Mouse (Mus musculus) liver (tissue): ENCODE data around the gene Ank.

Experiments used
- DNase-seq: peaks from one replicate; pipeline ENCODE4 v3.0.0-alpha.2; 2020; ENCODE audit warnings: mixed read lengths

The Ank gene

GRCm38 (mm10) chr15:27497300-27497997 is 31.0 kb downstream of the Ank start:
- peak; percentile 58 for DNase-seq

GRCm38 (mm10) chr15:27498078-27498477 is 31.6 kb downstream of the Ank start:
- no peak for DNase-seq

GRCm38 (mm10) chr15:27500390-27500789 is 33.9 kb downstream of the Ank start:
- no peak for DNase-seq

GRCm38 (mm10) chr15:27502338-27502737 is 35.9 kb downstream of the Ank start:
- DNase-seq = no peak

- no peak for DNase-seq
These were observed 36.7 kb downstream of the Ank start for GRCm38 (mm10) chr15:27503221-27503620.

- no peak for DNase-seq
These were observed 37.6 kb downstream of the Ank start for GRCm38 (mm10) chr15:27503801-27504730.

GRCm38 (mm10) chr15:27506127-27506886 is 39.8 kb downstream of the Ank start:
- DNase-seq = peak; percentile 51

GRCm38 (mm10) chr15:27506893-27507596 is 40.6 kb downstream of the Ank start:
- DNase-seq = no peak

- no peak for DNase-seq
These were observed 41.7 kb downstream of the Ank start for GRCm38 (mm10) chr15:27508169-27508568.

- no peak for DNase-seq
These were observed 42.5 kb downstream of the Ank start for GRCm38 (mm10) chr15:27508982-27509381.

- no peak for DNase-seq
These were observed 50.5 kb downstream of the Ank start for GRCm38 (mm10) chr15:27516927-27517326.

GRCm38 (mm10) chr15:27518026-27518425 is 51.5 kb downstream of the Ank start:
- no peak for DNase-seq

GRCm38 (mm10) chr15:27519857-27520256 is 53.4 kb downstream of the Ank start:
- DNase-seq = no peak

- no peak for DNase-seq
These were observed 58.9 kb downstream of the Ank start for GRCm38 (mm10) chr15:27525233-27526005.

GRCm38 (mm10) chr15:27528896-27529295 is 62.4 kb downstream of the Ank start:
- DNase-seq = no peak

GRCm38 (mm10) chr15:27530023-27530422 is 63.5 kb downstream of the Ank start:
- no peak for DNase-seq

GRCm38 (mm10) chr15:27533036-27533435 is 66.6 kb downstream of the Ank start:
- no peak for DNase-seq

GRCm38 (mm10) chr15:27535681-27536080 is 69.2 kb downstream of the Ank start:
- DNase-seq = no peak

- no peak for DNase-seq
These were observed 69.7 kb downstream of the Ank start for GRCm38 (mm10) chr15:27536186-27536585.

- DNase-seq = no peak
These were observed 70.3 kb downstream of the Ank start for GRCm38 (mm10) chr15:27536771-27537170.

GRCm38 (mm10) chr15:27537519-27538223 is 71.2 kb downstream of the Ank start:
- DNase-seq = no peak
